ENCODE assay signal across 18 mouse cellular contexts in genomic region chr8:61295040-61295439, GRCm38 (mm10).
DNase-seq lines count a peak whose midpoint lies in the region; ATAC-seq and TF ChIP-seq lines count a peak whose summit lies in the region.
"Had no signal": no experiment of that assay in that cellular context is flagged by ENCODE, and none has a peak within 500 bp of the region (broad histone marks: within the 10 kb centered on the region; RNA-seq: fewer than 3 reads in every experiment).

No protein-coding gene starts in this region.

- H3K27ac ChIP-seq in midbrain, embryonic 10.5 days (replicated peaks): peak overlapping the region; percentile 70
- no peak overlapping the region for H3K27ac ChIP-seq in midbrain, postnatal 0 days (ENCODE audit: low read depth, low read length)
- no peak overlapping the region for H3K27ac ChIP-seq in hindbrain, embryonic 12.5 days
- H3K27ac ChIP-seq in midbrain, embryonic 13.5 days: peak overlapping the region; percentile 27
- H3K27ac ChIP-seq: embryonic facial prominence, embryonic 12.5 days; heart, embryonic 13.5 days; liver, embryonic 15.5 days had no signal

- ATAC-seq in midbrain, postnatal 0 days (ENCODE audit: low FRiP score): no peak
- peak; percentile 44; the same call in 1 of the 2 replicates for ATAC-seq in hindbrain, embryonic 12.5 days (ENCODE audit: low FRiP score)
- no peak for ATAC-seq in midbrain, embryonic 13.5 days
- ATAC-seq: lung, postnatal 0 days had no signal

- H3K4me2 ChIP-seq in midbrain, postnatal 0 days (ENCODE audit: low read depth, low read length, poor library complexity, severe bottlenecking): no peak overlapping the region
- H3K4me2 ChIP-seq in hindbrain, embryonic 12.5 days (replicated peaks): peak overlapping the region; percentile 31; the same call in 1 of the 2 replicates
- peak overlapping the region; percentile 30; the same call in 1 of the 2 replicates for H3K4me2 ChIP-seq in midbrain, embryonic 13.5 days (replicated peaks)
- H3K4me2 ChIP-seq: embryonic facial prominence, embryonic 12.5 days; heart, embryonic 13.5 days; liver, embryonic 15.5 days had no signal

- 35% methylated on average over 4 of the region's 4 CpGs for WGBS in midbrain, embryonic 10.5 days
- 41% methylated on average over 4 of the region's 4 CpGs for WGBS in midbrain, postnatal 0 days
- WGBS in hindbrain, embryonic 12.5 days: 59% methylated on average over 4 of the region's 4 CpGs
- WGBS in midbrain, embryonic 13.5 days: 25% methylated on average over 4 of the region's 4 CpGs

- no peaks in the 10 kb centered on the region for H3K27me3 ChIP-seq in midbrain, embryonic 10.5 days (ENCODE audit: low read depth, poor library complexity, severe bottlenecking)
- no peaks in the 10 kb centered on the region for H3K27me3 ChIP-seq in midbrain, postnatal 0 days (ENCODE audit: insufficient read depth, low read length)
- H3K27me3 ChIP-seq in hindbrain, embryonic 12.5 days: no peaks in the 10 kb centered on the region
- H3K27me3 ChIP-seq in midbrain, embryonic 13.5 days: no peaks in the 10 kb centered on the region
- H3K27me3 ChIP-seq: CH12.LX; embryonic facial prominence, embryonic 12.5 days; heart, embryonic 13.5 days; liver, embryonic 15.5 days; megakaryocyte, embryonic 14.5 days had no signal

- DNase-seq in midbrain, embryonic 10.5 days (ENCODE audit: low spot score): peak; percentile 34
- no peak for DNase-seq in midbrain, postnatal 0 days (ENCODE audit: low spot score)
- DNase-seq in adrenal gland, adult (ENCODE audit: inconsistent age in 2 of 2, low spot score in 1 of 2): no peak
- no peak for DNase-seq in ovary, postnatal 36 days (ENCODE audit: low spot score)
- no peak for DNase-seq in retina, postnatal 1 day
- DNase-seq: adrenal gland, adult 8-10 months; cerebellum, adult 8-10 months; kidney, adult 2 months; kidney, postnatal 14 days; thymus, postnatal 36 days had no signal

- no peaks in the 10 kb centered on the region for H3K9me3 ChIP-seq in midbrain, embryonic 10.5 days (replicated peaks)
- H3K9me3 ChIP-seq in midbrain, postnatal 0 days (ENCODE audit: low read length): no peaks in the 10 kb centered on the region
- no peaks in the 10 kb centered on the region for H3K9me3 ChIP-seq in hindbrain, embryonic 12.5 days (replicated peaks)
- H3K9me3 ChIP-seq in midbrain, embryonic 13.5 days: no peaks in the 10 kb centered on the region
- H3K9me3 ChIP-seq: embryonic facial prominence, embryonic 12.5 days; heart, embryonic 13.5 days; liver, embryonic 15.5 days had no signal

- H3K36me3 ChIP-seq in midbrain, embryonic 10.5 days: peaks cover 12% of the 10 kb centered on the region
- no peaks in the 10 kb centered on the region for H3K36me3 ChIP-seq in midbrain, postnatal 0 days (ENCODE audit: insufficient read depth, low read length)
- H3K36me3 ChIP-seq in hindbrain, embryonic 12.5 days: no peaks in the 10 kb centered on the region
- H3K36me3 ChIP-seq in midbrain, embryonic 13.5 days: no peaks in the 10 kb centered on the region
- H3K36me3 ChIP-seq: embryonic facial prominence, embryonic 12.5 days; heart, embryonic 13.5 days; liver, embryonic 15.5 days had no signal

- no peak overlapping the region for H3K9ac ChIP-seq in midbrain, postnatal 0 days (replicated peaks; ENCODE audit: low read length, poor library complexity, severe bottlenecking)
- no peak overlapping the region for H3K9ac ChIP-seq in hindbrain, embryonic 12.5 days
- H3K9ac ChIP-seq in midbrain, embryonic 13.5 days (replicated peaks): no peak overlapping the region
- H3K9ac ChIP-seq: embryonic facial prominence, embryonic 12.5 days; heart, embryonic 13.5 days; liver, embryonic 15.5 days had no signal

- peaks cover 42% of the 10 kb centered on the region for H3K4me1 ChIP-seq in midbrain, embryonic 10.5 days
- H3K4me1 ChIP-seq in midbrain, postnatal 0 days (ENCODE audit: insufficient read depth, low read length): no peaks in the 10 kb centered on the region
- peaks cover 16% of the 10 kb centered on the region for H3K4me1 ChIP-seq in hindbrain, embryonic 12.5 days
- peaks cover 25% of the 10 kb centered on the region for H3K4me1 ChIP-seq in midbrain, embryonic 13.5 days (replicated peaks)
- H3K4me1 ChIP-seq: embryonic facial prominence, embryonic 12.5 days; heart, embryonic 13.5 days; liver, embryonic 15.5 days had no signal

- TF ChIP-seq CTCF in midbrain, postnatal 0 days (IDR thresholded peaks at IDR 0.05): no peak

- peak overlapping the region; percentile 22 for H3K4me3 ChIP-seq in midbrain, embryonic 10.5 days
- H3K4me3 ChIP-seq in midbrain, postnatal 0 days (ENCODE audit: low read depth, low read length): no peak overlapping the region
- no peak overlapping the region for H3K4me3 ChIP-seq in hindbrain, embryonic 12.5 days
- no peak overlapping the region for H3K4me3 ChIP-seq in midbrain, embryonic 13.5 days (replicated peaks)
- H3K4me3 ChIP-seq: embryonic facial prominence, embryonic 12.5 days; heart, embryonic 13.5 days; liver, embryonic 15.5 days; megakaryocyte, embryonic 14.5 days had no signal

Comparison
In these comparisons a context has a peak if more than half of its experiments do, and no peak if none do; other contexts are left out.
1. H3K27ac ChIP-seq: peak in midbrain, embryonic 10.5 days (single experiment) and midbrain, embryonic 13.5 days (single experiment); none in midbrain, postnatal 0 days (single experiment) and hindbrain, embryonic 12.5 days (single experiment).